Mouse (Mus musculus): ENCODE measurements around the gene Tcf25. TPM values are rescaled to one million over a fixed set of nuclear protein-coding genes. Genes with fewer than 3 reads are reported as not detected.
A peak's percentile ranks its signal among the peaks of the same experiment; 100 is the strongest.

Gene Tcf25
- polyA plus RNA-seq, 1 experiment from 2014 or later, result 136 TPM

- Histone ChIP-seq H3K9me3 (ENCODE audit: control insufficient read depth, low read length) (no peaks in the 10 kb centered on the region), H3K4me2 (no peak overlapping the region), H3K4me1 (replicated peaks; ENCODE audit: control insufficient read depth, insufficient read depth, low read length) (peaks cover 23% of the 10 kb centered on the region), H3K4me3 (ENCODE audit: low read depth, low read length) (no peak overlapping the region), H3K36me3 (ENCODE audit: control insufficient read depth, insufficient read depth, low read length) (no peaks in the 10 kb centered on the region), H3K9ac (ENCODE audit: low read depth, low read length) (no peak overlapping the region), H3K27me3 (replicated peaks; ENCODE audit: control insufficient read depth, insufficient read depth, low read length) (no peaks in the 10 kb centered on the region), H3K27ac (ENCODE audit: low read depth, low read length) (no peak overlapping the region)
- 77% methylated on average over 12 of the region's 12 CpGs for WGBS
- no peak for ATAC-seq (replicated peaks; ENCODE audit: low FRiP score)
- DNase-seq (ENCODE audit: low spot score), result no peak
These were observed 30.1 kb upstream of the Tcf25 start for GRCm38 (mm10) chr8:123343422-123343821.

GRCm38 (mm10) chr8:123345135-123345534 lies 28.4 kb upstream of the Tcf25 start:
- no peak overlapping the region for H3K9ac ChIP-seq (ENCODE audit: low read depth, low read length)
- DNase-seq (ENCODE audit: low spot score) (no peak), ATAC-seq (replicated peaks; ENCODE audit: low FRiP score) (no peak)
- no peaks in the 10 kb centered on the region for H3K27me3 ChIP-seq (replicated peaks; ENCODE audit: control insufficient read depth, insufficient read depth, low read length)
- no peaks in the 10 kb centered on the region for H3K36me3 ChIP-seq (ENCODE audit: control insufficient read depth, insufficient read depth, low read length)
- 74% methylated on average over 8 of the region's 8 CpGs for WGBS
- peaks cover 31% of the 10 kb centered on the region for H3K4me1 ChIP-seq (replicated peaks; ENCODE audit: control insufficient read depth, insufficient read depth, low read length)
- H3K9me3 ChIP-seq (ENCODE audit: control insufficient read depth, low read length), result no peaks in the 10 kb centered on the region
- H3K4me2 ChIP-seq, result no peak overlapping the region
- no peak overlapping the region for H3K27ac ChIP-seq (ENCODE audit: low read depth, low read length)
- no peak overlapping the region for H3K4me3 ChIP-seq (ENCODE audit: low read depth, low read length)

DNA sequence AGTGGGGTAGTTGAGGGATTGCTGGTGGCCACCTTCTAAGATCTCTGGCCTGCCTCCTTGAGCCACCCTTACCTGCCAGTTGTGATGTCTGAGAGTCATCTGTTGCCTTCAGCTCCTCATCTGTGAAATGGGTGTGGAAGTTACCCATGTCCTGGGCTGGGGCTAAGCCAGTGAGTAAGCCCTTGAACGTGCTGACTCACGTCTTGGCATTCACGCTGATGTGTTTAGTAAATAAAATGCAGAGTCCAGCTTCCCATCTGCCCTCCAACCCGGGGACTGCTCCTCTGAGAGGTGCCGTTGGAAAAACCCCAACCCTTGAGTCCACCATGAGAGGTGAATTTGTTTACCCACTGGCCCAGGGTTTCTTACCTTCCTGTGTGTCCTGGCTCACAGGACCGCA lies 27.7 kb upstream of the Tcf25 start:
- peaks cover 31% of the 10 kb centered on the region for H3K4me1 ChIP-seq (replicated peaks; ENCODE audit: control insufficient read depth, insufficient read depth, low read length)

GRCm38 (mm10) chr8:123347293-123347692 lies 26.3 kb upstream of the Tcf25 start:
- peaks cover 25% of the 10 kb centered on the region for H3K4me1 ChIP-seq (replicated peaks; ENCODE audit: control insufficient read depth, insufficient read depth, low read length)
- H3K27ac ChIP-seq (ENCODE audit: low read depth, low read length), result no peak overlapping the region
- no peaks in the 10 kb centered on the region for H3K36me3 ChIP-seq (ENCODE audit: control insufficient read depth, insufficient read depth, low read length)
- WGBS, result 55% methylated on average over 2 of the region's 2 CpGs
- DNase-seq (ENCODE audit: low spot score), result no peak
- H3K4me3 ChIP-seq (ENCODE audit: low read depth, low read length), result no peak overlapping the region
- H3K4me2 ChIP-seq, result no peak overlapping the region
- peak; percentile 72; the same call in 1 of the 2 replicates for ATAC-seq (replicated peaks; ENCODE audit: low FRiP score)
- H3K9ac ChIP-seq (ENCODE audit: low read depth, low read length), result no peak overlapping the region
- no peaks in the 10 kb centered on the region for H3K9me3 ChIP-seq (ENCODE audit: control insufficient read depth, low read length)
- H3K27me3 ChIP-seq (replicated peaks; ENCODE audit: control insufficient read depth, insufficient read depth, low read length), result no peaks in the 10 kb centered on the region

More for the DNA sequence above, 27.7 kb upstream of the Tcf25 start:
- ATAC-seq (replicated peaks; ENCODE audit: low FRiP score) (no peak), DNase-seq (ENCODE audit: low spot score) (no peak)
- no peaks in the 10 kb centered on the region for H3K27me3 ChIP-seq (replicated peaks; ENCODE audit: control insufficient read depth, insufficient read depth, low read length)
- no peak overlapping the region for H3K4me2 ChIP-seq
- WGBS, result 85% methylated on average over 6 of the region's 6 CpGs
- no peak overlapping the region for H3K27ac ChIP-seq (ENCODE audit: low read depth, low read length)
- no peaks in the 10 kb centered on the region for H3K36me3 ChIP-seq (ENCODE audit: control insufficient read depth, insufficient read depth, low read length)
- H3K9ac ChIP-seq (ENCODE audit: low read depth, low read length), result no peak overlapping the region
- H3K4me3 ChIP-seq (ENCODE audit: low read depth, low read length), result no peak overlapping the region
- no peaks in the 10 kb centered on the region for H3K9me3 ChIP-seq (ENCODE audit: control insufficient read depth, low read length)

DNA sequence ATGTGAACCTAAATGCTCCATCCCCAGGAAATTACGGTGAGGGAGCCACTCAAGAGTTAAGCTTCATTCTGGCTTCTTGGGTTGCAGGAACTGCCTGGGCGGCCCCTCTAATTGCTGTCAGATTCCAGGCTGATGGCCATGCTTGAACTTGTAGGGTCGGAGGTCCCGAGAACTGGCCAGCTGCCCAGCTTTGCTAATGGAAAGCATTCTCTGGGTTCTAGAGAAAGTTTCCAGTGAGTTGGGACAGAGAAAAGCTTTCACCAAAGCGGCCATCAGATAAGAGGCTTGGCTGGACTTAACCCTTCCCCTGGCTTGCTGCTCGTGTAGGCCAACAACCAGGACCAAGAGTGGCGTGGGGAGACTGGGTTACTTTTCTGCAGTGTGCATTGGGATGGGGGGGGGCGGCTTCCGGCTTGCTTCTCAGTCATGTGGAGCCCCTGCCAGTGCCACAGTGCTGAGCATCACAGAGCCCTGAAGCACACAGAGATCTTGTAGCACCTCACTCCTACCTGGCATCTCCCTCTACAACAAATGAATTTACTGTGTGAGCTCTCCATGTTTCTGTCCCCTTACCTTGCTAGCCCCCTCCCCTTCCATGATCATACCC lies 25.2 kb upstream of the Tcf25 start:
- H3K27ac ChIP-seq (ENCODE audit: low read depth, low read length), result no peak overlapping the region
- ATAC-seq (replicated peaks; ENCODE audit: low FRiP score) (no peak), DNase-seq (ENCODE audit: low spot score) (peak; percentile 48)
- no peak overlapping the region for H3K4me2 ChIP-seq
- no peak overlapping the region for H3K4me3 ChIP-seq (ENCODE audit: low read depth, low read length)
- no peaks in the 10 kb centered on the region for H3K27me3 ChIP-seq (replicated peaks; ENCODE audit: control insufficient read depth, insufficient read depth, low read length)
- no peaks in the 10 kb centered on the region for H3K9me3 ChIP-seq (ENCODE audit: control insufficient read depth, low read length)
- 55% methylated on average over 9 of the region's 9 CpGs for WGBS
- peaks cover 20% of the 10 kb centered on the region for H3K4me1 ChIP-seq (replicated peaks; ENCODE audit: control insufficient read depth, insufficient read depth, low read length)
- H3K36me3 ChIP-seq (ENCODE audit: control insufficient read depth, insufficient read depth, low read length), result no peaks in the 10 kb centered on the region
- H3K9ac ChIP-seq (ENCODE audit: low read depth, low read length), result no peak overlapping the region

DNA sequence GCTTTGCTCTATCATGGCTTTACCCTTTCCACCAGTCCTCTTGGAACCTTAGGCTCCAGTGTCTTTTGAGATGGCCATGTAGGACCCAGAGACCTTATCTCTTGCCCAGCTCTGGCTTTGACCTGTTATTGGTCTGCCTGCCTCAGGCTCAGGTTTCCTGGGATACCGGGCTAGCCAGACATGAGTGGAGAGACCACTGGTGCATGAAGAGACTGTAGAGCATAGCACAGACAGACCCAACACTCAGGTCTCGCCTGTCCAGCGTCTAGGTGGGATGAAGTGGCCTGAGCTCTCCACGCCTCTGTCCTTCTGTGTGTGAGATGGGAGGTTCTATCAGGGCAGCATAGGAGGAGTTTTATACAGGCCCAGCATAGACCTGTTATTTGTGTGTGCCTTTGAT lies 24.5 kb upstream of the Tcf25 start:
- H3K9ac ChIP-seq (ENCODE audit: low read depth, low read length), result no peak overlapping the region
- no peaks in the 10 kb centered on the region for H3K9me3 ChIP-seq (ENCODE audit: control insufficient read depth, low read length)
- no peaks in the 10 kb centered on the region for H3K36me3 ChIP-seq (ENCODE audit: control insufficient read depth, insufficient read depth, low read length)
- H3K4me2 ChIP-seq, result no peak overlapping the region
- no peak for DNase-seq (ENCODE audit: low spot score)
- no peak overlapping the region for H3K4me3 ChIP-seq (ENCODE audit: low read depth, low read length)
- peaks cover 4% of the 10 kb centered on the region; the same call in 1 of the 2 replicates for H3K27me3 ChIP-seq (replicated peaks; ENCODE audit: control insufficient read depth, insufficient read depth, low read length)
- H3K4me1 ChIP-seq (replicated peaks; ENCODE audit: control insufficient read depth, insufficient read depth, low read length), result peaks cover 17% of the 10 kb centered on the region
- WGBS, result 88% methylated on average over 4 of the region's 4 CpGs
- ATAC-seq (replicated peaks; ENCODE audit: low FRiP score), result no peak
- no peak overlapping the region for H3K27ac ChIP-seq (ENCODE audit: low read depth, low read length)

- Histone ChIP-seq H3K27me3 (replicated peaks; ENCODE audit: control insufficient read depth, insufficient read depth, low read length) (peaks cover 5% of the 10 kb centered on the region; the same call in 1 of the 2 replicates), H3K4me3 (ENCODE audit: low read depth, low read length) (no peak overlapping the region), H3K36me3 (ENCODE audit: control insufficient read depth, insufficient read depth, low read length) (no peaks in the 10 kb centered on the region), H3K9me3 (ENCODE audit: control insufficient read depth, low read length) (no peaks in the 10 kb centered on the region), H3K4me2 (no peak overlapping the region), H3K9ac (ENCODE audit: low read depth, low read length) (no peak overlapping the region), H3K4me1 (replicated peaks; ENCODE audit: control insufficient read depth, insufficient read depth, low read length) (peaks cover 17% of the 10 kb centered on the region), H3K27ac (ENCODE audit: low read depth, low read length) (no peak overlapping the region)
- 80% methylated on average over 12 of the region's 12 CpGs for WGBS
- DNase-seq (ENCODE audit: low spot score) (no peak), ATAC-seq (replicated peaks; ENCODE audit: low FRiP score) (no peak)
These were observed 21.4 kb upstream of the Tcf25 start for GRCm38 (mm10) chr8:123352118-123352517.

DNA sequence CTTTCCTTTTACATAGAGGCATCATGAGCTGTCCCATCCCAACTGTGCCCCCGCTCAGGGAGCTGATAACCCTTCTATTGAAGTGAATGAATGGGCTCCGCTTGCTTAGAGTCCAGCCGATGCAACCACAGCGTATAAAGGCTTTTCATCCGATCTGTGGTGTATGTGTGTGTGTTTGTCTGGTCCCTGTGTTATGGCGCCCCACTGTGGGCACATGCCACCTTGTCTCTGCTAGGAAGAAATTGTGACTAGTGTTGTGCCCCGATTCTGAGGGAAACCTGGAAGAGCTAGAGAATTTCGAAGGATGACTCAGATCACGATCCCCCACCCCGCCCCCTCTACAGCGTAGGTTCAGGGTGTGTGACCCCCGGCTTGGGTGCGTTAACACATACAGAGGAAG lies 20.8 kb upstream of the Tcf25 start:
- Histone ChIP-seq H3K4me2 (no peak overlapping the region), H3K4me3 (ENCODE audit: low read depth, low read length) (no peak overlapping the region), H3K27me3 (replicated peaks; ENCODE audit: control insufficient read depth, insufficient read depth, low read length) (peaks cover 5% of the 10 kb centered on the region; the same call in 1 of the 2 replicates), H3K4me1 (replicated peaks; ENCODE audit: control insufficient read depth, insufficient read depth, low read length) (peaks cover 14% of the 10 kb centered on the region), H3K36me3 (ENCODE audit: control insufficient read depth, insufficient read depth, low read length) (no peaks in the 10 kb centered on the region), H3K27ac (ENCODE audit: low read depth, low read length) (no peak overlapping the region), H3K9me3 (ENCODE audit: control insufficient read depth, low read length) (no peaks in the 10 kb centered on the region), H3K9ac (ENCODE audit: low read depth, low read length) (no peak overlapping the region)
- ATAC-seq (replicated peaks; ENCODE audit: low FRiP score) (no peak), DNase-seq (ENCODE audit: low spot score) (no peak)
- WGBS, result 59% methylated on average over 13 of the region's 13 CpGs

DNA sequence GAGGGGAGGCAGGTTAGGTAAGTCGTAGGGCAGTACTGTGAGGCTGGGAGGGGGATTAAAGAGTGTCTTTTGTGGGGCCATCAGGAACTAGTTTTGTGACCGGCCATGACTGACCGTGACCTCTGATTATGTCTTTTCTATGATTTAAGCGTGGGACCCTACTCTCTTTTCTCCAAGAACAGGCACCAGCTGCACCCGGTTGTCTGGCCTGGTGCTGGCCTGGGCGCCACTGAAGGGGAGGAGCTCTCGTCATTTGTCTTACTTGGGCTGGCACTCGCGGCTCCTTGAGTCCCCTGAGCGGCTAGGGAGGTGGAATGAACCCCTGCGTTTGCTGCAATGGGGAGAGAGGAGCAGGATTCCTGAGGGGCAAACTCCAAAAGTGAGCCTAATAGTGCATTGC lies 20.3 kb upstream of the Tcf25 start:
- H3K36me3 ChIP-seq (ENCODE audit: control insufficient read depth, insufficient read depth, low read length), result no peaks in the 10 kb centered on the region
- H3K4me3 ChIP-seq (ENCODE audit: low read depth, low read length), result no peak overlapping the region
- ATAC-seq (replicated peaks; ENCODE audit: low FRiP score) (no peak), DNase-seq (ENCODE audit: low spot score) (no peak)
- no peak overlapping the region for H3K4me2 ChIP-seq
- H3K4me1 ChIP-seq (replicated peaks; ENCODE audit: control insufficient read depth, insufficient read depth, low read length), result peaks cover 10% of the 10 kb centered on the region
- no peak overlapping the region for H3K27ac ChIP-seq (ENCODE audit: low read depth, low read length)
- no peaks in the 10 kb centered on the region for H3K9me3 ChIP-seq (ENCODE audit: control insufficient read depth, low read length)
- WGBS, result 43% methylated on average over 11 of the region's 11 CpGs
- peaks cover 5% of the 10 kb centered on the region; the same call in 1 of the 2 replicates for H3K27me3 ChIP-seq (replicated peaks; ENCODE audit: control insufficient read depth, insufficient read depth, low read length)
- no peak overlapping the region for H3K9ac ChIP-seq (ENCODE audit: low read depth, low read length)
